Mouse (Mus musculus) embryonic facial prominence, embryonic 14.5 days (tissue): ENCODE results near the gene Zfp446. TPM values are rescaled to one million over a fixed set of nuclear protein-coding genes. Genes with fewer than 3 reads are reported as not detected.
"Not testable (repeated sequence)": the region's sequence is repeated elsewhere in the genome, so short reads cannot be mapped to it uniquely, and the experiment has no call there.

Experiments used
- ATAC-seq: fragments of 200-750 bp; cut with Nextera tagmentation; 2 replicates; pipeline ENCODE4 v1.8.0; 2017; ENCODE audit warnings: low read depth, moderate number of reproducible peaks, moderate TSS enrichment
- DNase-seq: peaks from one replicate; pipeline ENCODE4 v3.0.0-alpha.2; 2015; ENCODE audit warnings: low spot score
- H3K27ac ChIP-seq: fragments of 300-500 bp; sonication (generic); replicated peaks from 2 replicates; pipeline ENCODE4 v1.5.1; 2014; ENCODE audit warnings: low read depth, mild to moderate bottlenecking, low read length, moderate library complexity
- H3K27me3 ChIP-seq: fragments of 300-500 bp; sonication (generic); replicated peaks from 2 replicates; pipeline ENCODE4 v1.6.1; 2014; ENCODE audit warnings: low read length; ENCODE audit not compliant: control insufficient read depth, insufficient read depth
- H3K36me3 ChIP-seq: fragments of 300-500 bp; sonication (generic); 2 replicates; pipeline ENCODE4 v1.6.1; 2014; ENCODE audit warnings: low read length, mixed read lengths; ENCODE audit not compliant: control insufficient read depth, insufficient read depth
- H3K4me1 ChIP-seq: fragments of 300-500 bp; sonication (generic); 2 replicates; pipeline ENCODE4 v1.6.1; 2014; ENCODE audit warnings: antibody characterized with exemption, low read length; ENCODE audit not compliant: control insufficient read depth, insufficient read depth
- H3K4me2 ChIP-seq: fragments of 300-500 bp; sonication (generic); 2 replicates; pipeline ENCODE4 v1.6.1; 2014; ENCODE audit warnings: low read depth, mild to moderate bottlenecking, low read length, moderate library complexity, mixed read lengths
- H3K4me3 ChIP-seq: fragments of 300-500 bp; sonication (generic); 2 replicates; pipeline ENCODE4 v1.5.1; 2014; ENCODE audit warnings: low read depth, mild to moderate bottlenecking, low read length
- H3K9ac ChIP-seq: fragments of 300-500 bp; sonication (generic); 2 replicates; pipeline ENCODE4 v1.6.1; 2014; ENCODE audit warnings: low read depth, mild to moderate bottlenecking, low read length, moderate library complexity, mixed read lengths
- H3K9me3 ChIP-seq: fragments of 300-500 bp; sonication (generic); 2 replicates; pipeline ENCODE4 v1.6.1; 2016; ENCODE audit warnings: low read length; ENCODE audit not compliant: control insufficient read depth
- whole genome bisulfite sequencing: fragments of 180-500 bp; shearing (Covaris S2); extraction: QIAGEN DNeasy Blood & Tissue Kit; methylation state at CpG from one replicate; pipeline ENCODE4 v1.1.7; 2014; 5-methylcytosine and 5-hydroxymethylcytosine counted together
- polyA plus RNA-seq: library from polyadenylated mRNA; unstranded; fragments of >200 nt; fragmentation: Nextera tagmentation; extraction: Ambion mirVana; gene quantifications from 2 replicates; pipeline ENCODE4 v1.2.1, GENCODE M21; 2014

Zfp446 gene
- polyA plus RNA-seq = 2.5 and 3.8 TPM in 2 replicates

DNA sequence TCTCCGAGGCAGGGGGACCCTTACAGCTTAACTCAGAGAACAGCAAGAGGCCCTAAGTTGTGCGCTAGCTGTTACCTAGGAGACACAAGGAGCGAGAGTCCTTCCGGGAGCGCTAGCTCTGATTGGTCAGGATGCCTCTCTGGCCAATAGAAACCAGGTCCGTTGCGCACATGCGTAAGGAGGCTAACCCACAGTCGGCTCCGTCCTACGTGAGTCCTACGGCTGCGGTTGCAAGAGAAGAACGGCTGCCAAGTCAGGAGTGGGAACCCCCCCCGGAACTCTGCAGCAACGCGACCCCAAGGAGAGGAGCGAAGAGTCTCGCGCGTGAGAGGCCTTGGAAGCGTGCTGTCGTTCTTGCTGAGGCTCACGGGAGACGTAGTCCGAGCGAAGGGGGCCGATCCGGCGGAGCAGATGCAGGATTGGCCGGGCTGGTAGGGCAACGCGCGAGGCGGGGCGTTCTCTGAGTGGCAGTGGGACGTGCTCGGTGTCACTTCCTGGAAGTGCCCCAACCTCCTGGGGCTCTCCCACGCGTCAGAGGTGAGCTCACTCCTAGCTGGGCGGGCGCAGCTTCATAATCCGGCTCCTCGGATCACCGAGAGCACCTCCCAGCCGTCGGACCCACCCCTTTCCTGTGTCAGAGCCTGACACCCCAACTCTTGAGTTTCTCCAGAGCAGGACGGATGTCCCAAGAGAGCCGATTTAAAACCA lies at the start of gene Zfp446:
TSS of gene Zfp446 (plus strand) at position 167 of the 708 bp plus-strand sequence.
- Histone ChIP-seq H3K9ac (peak within 1 kb of the TSS; percentile 65), H3K4me3 (peak within 1 kb of the TSS; percentile 50), H3K4me1 (peaks cover 4% of the 10 kb centered on the region; the same call in 1 of the 2 replicates), H3K27me3 (no peaks in the 10 kb centered on the region), H3K27ac (peak within 1 kb of the TSS; percentile 93), H3K36me3 (peaks cover 10% of the 10 kb centered on the region; the same call in 1 of the 2 replicates), H3K4me2 (peak within 1 kb of the TSS; percentile 71), H3K9me3 (no peaks in the 10 kb centered on the region)
- DNase-seq (peak; percentile 99), ATAC-seq (peak; percentile 98)
- WGBS = under 1% methylated on average over 36 of the region's 49 CpGs

DNA sequence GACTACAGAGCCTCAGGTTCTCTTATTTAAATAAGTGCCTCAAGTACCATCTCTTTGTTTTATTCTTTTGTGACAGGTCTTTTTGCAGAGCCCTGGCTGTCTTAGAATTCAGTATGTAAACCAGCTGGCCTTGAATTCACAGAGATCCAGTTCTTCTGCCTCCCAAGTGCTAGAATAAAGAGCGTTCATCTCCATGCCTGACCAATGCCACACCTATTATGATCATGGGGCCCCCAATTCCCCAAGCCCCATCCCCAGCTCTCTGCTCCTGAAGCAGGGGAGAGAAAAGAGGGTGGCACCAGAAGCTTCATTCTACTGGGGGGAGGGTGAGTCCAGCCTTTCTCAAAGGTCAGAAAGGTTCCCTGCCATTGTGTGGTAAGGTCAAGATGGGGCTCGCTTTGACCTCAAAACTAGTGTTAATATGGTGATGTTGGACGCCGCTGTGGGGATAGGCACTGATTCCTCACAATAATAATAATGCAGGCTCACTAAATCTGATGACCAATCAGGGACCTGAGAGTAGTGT lies 44.0 kb upstream of the Zfp446 start:
- ATAC-seq = no peak
- 71% methylated on average over 4 of the region's 4 CpGs for WGBS
- Histone ChIP-seq H3K4me3 (no peak overlapping the region), H3K36me3 (no peaks in the 10 kb centered on the region), H3K27me3 (no peaks in the 10 kb centered on the region), H3K27ac (no peak overlapping the region), H3K4me2 (no peak overlapping the region), H3K4me1 (no peaks in the 10 kb centered on the region), H3K9me3 (no peaks in the 10 kb centered on the region), H3K9ac (no peak overlapping the region)
- DNase-seq = no peak

- H3K9ac ChIP-seq = no peak overlapping the region
- H3K4me1 ChIP-seq = no peaks in the 10 kb centered on the region
- H3K4me2 ChIP-seq = no peak overlapping the region
- DNase-seq = no peak
- H3K4me3 ChIP-seq = no peak overlapping the region
- WGBS = 89% methylated on average over 3 of the region's 3 CpGs
- no peaks in the 10 kb centered on the region for H3K9me3 ChIP-seq
- no peaks in the 10 kb centered on the region for H3K36me3 ChIP-seq
- no peaks in the 10 kb centered on the region for H3K27me3 ChIP-seq
- H3K27ac ChIP-seq = no peak overlapping the region
- no peak for ATAC-seq
Measured at GRCm38 (mm10) chr7:12934808-12935207, 42.8 kb upstream of the Zfp446 start.

- H3K4me1 ChIP-seq, ATAC-seq, H3K9me3 ChIP-seq, H3K4me2 ChIP-seq, H3K27ac ChIP-seq, H3K4me3 ChIP-seq, H3K36me3 ChIP-seq, DNase-seq, H3K9ac ChIP-seq, H3K27me3 ChIP-seq: not testable (repeated sequence)
- 85% methylated on average over 4 of the region's 4 CpGs for WGBS
Measured at GRCm38 (mm10) chr7:12937254-12937803, 40.3 kb upstream of the Zfp446 start.

GRCm38 (mm10) chr7:12940599-12940998 lies 37.0 kb upstream of the Zfp446 start:
- 80% methylated on average over 4 of the region's 4 CpGs for WGBS
- Histone ChIP-seq H3K4me2 (no peak overlapping the region), H3K9me3 (no peaks in the 10 kb centered on the region), H3K4me3 (no peak overlapping the region), H3K9ac (no peak overlapping the region), H3K27ac (no peak overlapping the region), H3K36me3 (no peaks in the 10 kb centered on the region), H3K27me3 (no peaks in the 10 kb centered on the region), H3K4me1 (no peaks in the 10 kb centered on the region)
- no peak for ATAC-seq
- DNase-seq = no peak

- ATAC-seq (no peak), DNase-seq (no peak)
- Histone ChIP-seq H3K27me3 (no peaks in the 10 kb centered on the region), H3K9me3 (no peaks in the 10 kb centered on the region), H3K4me2 (no peak overlapping the region), H3K27ac (no peak overlapping the region), H3K4me3 (no peak overlapping the region), H3K4me1 (no peaks in the 10 kb centered on the region), H3K36me3 (no peaks in the 10 kb centered on the region), H3K9ac (no peak overlapping the region)
Measured at GRCm38 (mm10) chr7:12943488-12943887, 34.2 kb upstream of the Zfp446 start.

- ATAC-seq = peak; percentile 99
- Histone ChIP-seq H3K9me3 (no peaks in the 10 kb centered on the region), H3K27me3 (no peaks in the 10 kb centered on the region), H3K9ac (peak overlapping the region; percentile 77), H3K4me2 (peak overlapping the region; percentile 94), H3K27ac (peak overlapping the region; percentile 91), H3K4me3 (peak overlapping the region; percentile 53), H3K4me1 (peaks cover 10% of the 10 kb centered on the region; the same call in 1 of the 2 replicates), H3K36me3 (no peaks in the 10 kb centered on the region)
- 11% methylated on average over 35 of the region's 35 CpGs for WGBS
- peak; percentile 99 for DNase-seq
Measured at GRCm38 (mm10) chr7:12949032-12949871, 28.4 kb upstream of the Zfp446 start.

DNA sequence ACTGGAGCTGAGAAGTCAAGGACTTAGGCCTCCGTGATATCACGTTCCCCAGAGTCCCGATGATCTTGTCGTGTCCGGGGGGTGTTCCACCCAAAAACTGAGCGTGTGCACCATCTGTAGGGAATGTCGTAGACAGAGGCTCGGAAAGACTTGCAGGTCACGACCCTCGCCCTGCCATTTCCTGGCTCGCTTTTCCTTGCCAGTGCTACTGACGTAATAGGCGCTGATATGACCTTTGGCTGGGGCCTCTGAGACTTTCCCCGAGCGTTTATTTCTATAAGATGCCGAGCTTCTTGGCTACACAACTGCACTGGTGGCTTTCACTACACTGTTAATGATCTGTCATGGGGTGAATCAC lies 27.8 kb upstream of the Zfp446 start:
- H3K9me3 ChIP-seq = no peaks in the 10 kb centered on the region
- DNase-seq = no peak

More for the DNA sequence above, 27.8 kb upstream of the Zfp446 start:
- H3K4me2 ChIP-seq = peak overlapping the region; percentile 94
- no peaks in the 10 kb centered on the region for H3K36me3 ChIP-seq
- WGBS = under 1% methylated on average over 16 of the region's 16 CpGs
- peak overlapping the region; percentile 89 for H3K27ac ChIP-seq
- ATAC-seq = no peak
- H3K4me3 ChIP-seq = peak overlapping the region; percentile 53
- H3K27me3 ChIP-seq = no peaks in the 10 kb centered on the region
- H3K4me1 ChIP-seq = peaks cover 10% of the 10 kb centered on the region; the same call in 1 of the 2 replicates
- H3K9ac ChIP-seq = peak overlapping the region; percentile 77
